Mouse (Mus musculus) gastrocnemius, postnatal 4 days (tissue): ENCODE results near the gene Mab21l1. TPM values are rescaled to one million over a fixed set of nuclear protein-coding genes. Genes with fewer than 3 reads are reported as not detected.

Experiments used
- DNase-seq, 2 experiments: peaks; one replicate each; pipeline ENCODE4 v3.0.0; 2021 to 2022; ENCODE audit warnings: low spot score in 2 of 2, mixed read lengths in 2 of 2
- total RNA-seq, 2 experiments: library from RNA; stranded (reverse); gene quantifications; 2 replicates each; pipeline ENCODE4 v1.2.3; 2021

The Mab21l1 gene
- total RNA-seq, 2 experiments from 2014 or later, result 4.6 to 5.1 TPM

DNA sequence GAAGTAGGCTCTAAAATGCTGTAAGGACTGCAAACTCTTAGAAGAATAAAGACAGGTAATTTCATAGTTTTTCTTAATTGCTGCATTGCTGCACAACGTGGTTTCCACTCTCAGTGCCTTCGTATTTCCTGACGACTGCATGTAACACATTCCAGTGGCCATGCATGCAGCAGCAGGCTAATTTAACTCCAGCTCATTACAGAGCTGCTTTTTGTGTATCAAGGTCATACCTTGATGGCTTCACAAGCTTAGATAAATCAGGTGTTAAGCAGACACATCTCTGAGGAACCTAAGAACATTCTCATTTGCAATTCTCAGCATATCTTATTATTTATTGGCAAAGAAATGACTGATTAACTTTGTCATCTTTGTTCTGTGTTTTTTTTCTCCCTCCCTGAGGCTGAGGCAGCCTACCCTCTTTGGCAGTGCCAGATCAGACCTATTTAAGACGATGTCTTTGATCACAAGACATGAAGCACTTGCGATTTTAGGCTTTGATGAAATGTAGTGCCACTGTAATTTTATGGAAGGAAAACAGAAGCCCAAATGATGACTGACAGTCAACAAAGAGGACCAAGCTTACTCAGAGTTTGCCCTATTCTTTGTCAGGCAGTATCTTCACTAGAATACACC lies 32.8 kb downstream of the Mab21l1 start:
- no peak for DNase-seq

DNA sequence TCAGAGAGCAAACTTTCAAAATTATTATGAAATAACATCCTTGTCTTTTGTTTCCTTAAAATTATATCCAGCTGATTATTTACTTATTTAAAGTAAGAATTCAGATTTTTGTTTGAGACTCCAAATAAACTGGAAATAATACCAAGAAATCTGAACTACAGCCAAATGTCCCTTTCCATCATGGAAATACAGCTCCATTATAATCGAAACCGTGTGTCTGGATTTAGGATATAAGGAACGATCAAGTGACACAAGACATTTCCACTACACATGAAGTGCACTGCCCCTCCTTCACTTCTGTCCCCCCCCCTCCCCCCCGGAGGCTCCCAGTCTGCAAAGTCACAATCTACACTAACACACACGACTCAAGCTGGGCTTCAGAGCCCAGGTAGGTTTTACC lies 33.8 kb downstream of the Mab21l1 start:
- no peak for DNase-seq

DNA sequence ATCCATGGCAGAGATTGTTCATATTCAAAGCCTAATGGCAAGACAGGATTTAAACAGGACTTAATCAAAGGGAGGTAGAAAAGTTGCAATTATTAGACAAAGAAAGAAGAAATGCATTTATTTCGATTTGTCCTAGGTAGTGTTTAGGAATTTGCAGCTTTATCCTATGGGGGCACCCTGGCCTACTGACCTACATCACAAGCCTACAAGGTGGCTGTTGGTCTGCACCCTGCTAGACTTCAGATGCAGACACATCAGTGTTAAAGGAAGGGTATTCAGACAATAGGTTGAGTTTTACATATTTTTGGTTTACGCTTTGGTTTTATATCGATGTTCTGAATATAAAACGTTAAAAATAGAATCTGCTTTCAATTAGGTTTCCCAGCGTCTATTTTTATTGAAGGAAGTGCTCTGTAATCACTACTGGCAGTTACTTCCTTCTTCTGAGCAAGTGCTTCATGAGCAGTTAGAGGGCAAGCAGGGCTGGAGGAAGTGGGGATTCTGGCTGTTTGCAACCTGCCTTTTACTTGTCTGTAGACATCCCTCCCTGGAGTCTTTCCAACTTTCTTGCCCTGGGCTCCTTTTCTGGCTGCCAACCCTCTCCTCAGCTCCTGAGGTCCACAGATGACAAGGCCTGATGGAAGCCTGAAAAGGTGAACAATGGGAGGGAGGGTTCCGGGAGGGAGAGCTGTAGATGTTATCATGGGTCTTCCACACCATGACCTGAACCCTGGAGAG lies 34.5 kb downstream of the Mab21l1 start:
- no peak for DNase-seq

DNA sequence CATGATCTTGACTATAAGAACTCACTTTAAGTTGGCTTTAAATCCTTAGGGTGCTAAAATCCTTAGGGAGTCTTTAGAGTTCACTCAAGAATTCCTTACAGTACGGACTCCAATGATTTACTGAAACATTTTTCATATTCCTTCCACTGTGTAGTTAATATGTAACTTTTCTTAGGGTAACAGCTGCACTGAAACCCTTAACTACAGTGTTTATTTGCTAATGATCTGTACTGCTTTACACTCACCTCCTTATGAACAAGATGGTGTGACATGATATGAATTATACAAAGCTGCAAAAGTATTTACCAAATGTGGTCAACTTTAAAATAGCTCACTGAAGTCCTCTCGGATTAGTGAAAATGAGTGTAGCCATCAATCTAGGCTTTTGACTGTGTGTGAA lies 35.8 kb downstream of the Mab21l1 start:
- DNase-seq, result no peak

DNA sequence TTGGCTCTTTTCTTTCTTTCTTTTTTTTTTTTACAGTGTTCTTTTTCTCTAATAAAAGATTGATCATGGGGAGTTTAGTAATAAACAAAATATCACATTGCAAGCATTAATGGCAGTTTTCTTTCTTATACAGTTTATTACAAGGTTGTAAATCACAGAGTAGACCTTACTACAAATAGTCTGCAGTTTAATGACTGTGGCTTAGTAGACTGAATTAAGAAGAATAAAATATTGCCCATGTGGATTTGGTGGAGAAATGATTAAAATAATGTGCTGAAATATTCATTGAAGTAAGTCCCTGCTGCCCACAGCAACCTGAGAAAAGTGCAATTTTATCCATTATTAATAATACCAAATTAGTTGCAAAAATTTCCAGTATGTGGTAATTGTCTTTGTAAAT lies 37.3 kb downstream of the Mab21l1 start:
- no peak for DNase-seq

DNA sequence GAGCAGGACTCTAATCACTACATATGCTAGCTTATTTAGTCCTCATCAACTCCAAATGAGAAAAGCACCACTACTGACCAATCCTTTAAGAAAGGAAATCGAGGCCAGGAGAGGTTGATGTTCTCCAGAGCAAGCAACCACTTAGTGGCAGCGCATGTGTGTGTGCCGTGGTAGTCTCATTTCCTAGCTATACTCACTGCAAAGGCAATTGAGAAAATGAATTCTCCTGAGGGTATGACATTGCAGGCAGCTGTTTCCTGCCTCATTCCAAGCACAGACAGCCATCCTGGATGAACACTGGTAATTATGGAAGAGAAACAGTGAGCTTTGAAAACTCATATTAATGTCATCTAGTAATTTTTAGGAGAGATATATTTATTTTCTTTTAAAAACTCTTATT lies 42.6 kb downstream of the Mab21l1 start:
- DNase-seq, result no peak

DNA sequence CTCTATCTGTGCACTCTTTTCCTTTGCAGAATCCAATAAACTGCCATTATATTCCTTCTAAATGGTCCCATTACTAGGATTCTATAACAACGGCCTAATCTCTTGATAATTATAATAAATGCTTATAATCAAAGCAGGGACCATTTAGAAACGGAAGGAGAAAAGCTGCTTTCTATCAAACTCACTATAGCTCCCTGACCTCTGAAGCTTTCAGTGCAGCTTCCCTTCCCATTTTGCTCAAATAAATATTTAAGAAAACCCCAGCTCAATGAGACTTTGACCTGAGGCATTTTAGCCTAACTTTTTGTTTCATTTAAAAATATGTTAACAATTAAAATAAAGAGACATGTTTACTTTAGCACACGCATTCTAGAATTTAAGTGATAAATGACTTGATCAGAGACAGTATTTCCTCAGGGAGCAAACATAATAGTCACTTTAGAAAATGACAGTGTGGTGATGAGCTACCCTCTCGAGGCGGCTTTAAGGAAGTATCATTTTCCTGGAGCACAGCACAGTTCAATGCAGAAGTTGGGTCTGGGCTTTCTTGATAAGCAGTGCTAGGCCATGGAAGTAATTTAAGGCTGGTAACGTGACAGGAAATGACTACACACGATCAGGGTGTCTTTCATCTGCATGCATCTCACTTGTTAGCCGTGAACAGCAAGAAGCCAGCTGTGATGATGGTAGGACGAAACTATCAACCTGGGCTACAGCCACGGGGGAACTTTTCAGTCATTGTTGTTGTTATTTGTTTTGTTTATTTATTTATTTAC lies 46.4 kb downstream of the Mab21l1 start:
- DNase-seq, result no peak

DNA sequence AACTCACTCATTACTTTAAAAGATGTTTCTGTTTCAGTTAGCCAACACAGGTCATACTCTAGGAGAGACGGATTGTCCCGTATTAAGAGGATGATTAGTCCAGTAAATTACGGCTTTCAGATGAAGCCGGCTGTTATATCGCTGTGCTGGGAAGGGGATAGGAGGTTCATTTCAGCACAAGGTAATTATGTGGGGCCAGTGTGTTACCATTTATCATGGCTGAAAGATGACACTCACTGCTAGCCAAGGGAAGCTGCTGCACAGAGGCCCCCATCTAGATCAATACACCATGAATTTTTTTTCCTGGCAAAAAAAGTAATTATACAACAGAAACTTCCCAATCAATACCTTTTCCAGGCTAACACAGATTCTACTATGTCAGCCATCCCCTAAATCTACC lies 47.9 kb downstream of the Mab21l1 start:
- DNase-seq, result no peak
